Mouse (Mus musculus): ENCODE data around the gene Atg4a.

GRCm38 (mm10) chrX:140956272-140956940, at the start of gene Atg4a, which contains the start of gene Psmd10:
- TF ChIP-seq CTCF (IDR thresholded peaks at IDR 0.05; ENCODE audit: insufficient read depth, low read length): no peak
- no peak for TF ChIP-seq POLR2A (IDR thresholded peaks at IDR 0.05; ENCODE audit: borderline replicate concordance, extremely low read depth, low read depth, low read length)
